Mouse (Mus musculus): ENCODE data around the gene Tmem266. TPM values are rescaled to one million over a fixed set of nuclear protein-coding genes. Genes with fewer than 3 reads are reported as not detected.
A peak's percentile ranks its signal among the peaks of the same experiment; 100 is the strongest.

Tmem266 gene
- total and polyA plus RNA-seq, 2 experiments from 2014 or later: 4.8 to 8.9 TPM

GRCm38 (mm10) chr9:55322641-55323040 lies 4.1 kb upstream of the Tmem266 start:
- no peak overlapping the region for H3K9ac ChIP-seq
- H3K36me3 ChIP-seq (ENCODE audit: insufficient read depth): no peaks in the 10 kb centered on the region
- no peak overlapping the region for H3K4me2 ChIP-seq (ENCODE audit: low read depth)
- no peak for TF ChIP-seq CTCF (IDR thresholded peaks at IDR 0.05; ENCODE audit: low read depth)
- H3K27ac ChIP-seq (ENCODE audit: low read depth, low read length): no peak overlapping the region
- ATAC-seq (no peak), DNase-seq (no peak)
- 78% methylated on average over 1 of the region's 1 CpGs for WGBS
- no peak overlapping the region for H3K4me3 ChIP-seq (ENCODE audit: low read depth, low read length)
- H3K9me3 ChIP-seq (ENCODE audit: low read length): no peaks in the 10 kb centered on the region
- no peaks in the 10 kb centered on the region for H3K27me3 ChIP-seq (ENCODE audit: insufficient read depth, low read length)
- H3K4me1 ChIP-seq (ENCODE audit: insufficient read depth): no peaks in the 10 kb centered on the region

GRCm38 (mm10) chr9:55324085-55324484 lies 2.6 kb upstream of the Tmem266 start:
- no peaks in the 10 kb centered on the region for H3K9me3 ChIP-seq (ENCODE audit: low read length)
- WGBS: 43% methylated on average over 8 of the region's 8 CpGs
- H3K27ac ChIP-seq (ENCODE audit: low read depth, low read length): no peak overlapping the region
- ATAC-seq: no peak
- DNase-seq: no peak
- peaks cover 3% of the 10 kb centered on the region; the same call in 1 of the 2 replicates for H3K27me3 ChIP-seq (ENCODE audit: insufficient read depth, low read length)
- no peak overlapping the region for H3K4me3 ChIP-seq (ENCODE audit: low read depth, low read length)
- H3K9ac ChIP-seq: no peak overlapping the region
- no peak for TF ChIP-seq CTCF (IDR thresholded peaks at IDR 0.05; ENCODE audit: low read depth)
- no peaks in the 10 kb centered on the region for H3K4me1 ChIP-seq (ENCODE audit: insufficient read depth)
- no peak overlapping the region for H3K4me2 ChIP-seq (ENCODE audit: low read depth)
- H3K36me3 ChIP-seq (ENCODE audit: insufficient read depth): no peaks in the 10 kb centered on the region

- H3K9me3 ChIP-seq (ENCODE audit: low read length): no peaks in the 10 kb centered on the region
- no peak overlapping the region for H3K4me2 ChIP-seq (ENCODE audit: low read depth)
- H3K27me3 ChIP-seq (ENCODE audit: insufficient read depth, low read length): peaks cover 3% of the 10 kb centered on the region; the same call in 1 of the 2 replicates
- no peak overlapping the region for H3K4me3 ChIP-seq (ENCODE audit: low read depth, low read length)
- DNase-seq (no peak), ATAC-seq (no peak)
- TF ChIP-seq CTCF (IDR thresholded peaks at IDR 0.05; ENCODE audit: low read depth): peak; percentile 42; the same call in 1 of the 2 replicates
- H3K27ac ChIP-seq (ENCODE audit: low read depth, low read length): no peak overlapping the region
- no peaks in the 10 kb centered on the region for H3K36me3 ChIP-seq (ENCODE audit: insufficient read depth)
- 55% methylated on average over 10 of the region's 10 CpGs for WGBS
- H3K9ac ChIP-seq: no peak overlapping the region
- H3K4me1 ChIP-seq (ENCODE audit: insufficient read depth): no peaks in the 10 kb centered on the region
Observed at GRCm38 (mm10) chr9:55324516-55324915, 2.2 kb upstream of the Tmem266 start.

GRCm38 (mm10) chr9:55325061-55325460 lies 1.7 kb upstream of the Tmem266 start:
- Histone ChIP-seq H3K27me3 (ENCODE audit: insufficient read depth, low read length) (peaks cover 3% of the 10 kb centered on the region; the same call in 1 of the 2 replicates), H3K27ac (ENCODE audit: low read depth, low read length) (no peak overlapping the region), H3K4me3 (ENCODE audit: low read depth, low read length) (no peak overlapping the region), H3K9me3 (ENCODE audit: low read length) (no peaks in the 10 kb centered on the region), H3K4me1 (ENCODE audit: insufficient read depth) (no peaks in the 10 kb centered on the region), H3K9ac (no peak overlapping the region), H3K4me2 (ENCODE audit: low read depth) (no peak overlapping the region), H3K36me3 (ENCODE audit: insufficient read depth) (no peaks in the 10 kb centered on the region)
- 17% methylated on average over 1 of the region's 1 CpGs for WGBS
- no peak for TF ChIP-seq CTCF (IDR thresholded peaks at IDR 0.05; ENCODE audit: low read depth)
- DNase-seq (no peak), ATAC-seq (no peak)

- ATAC-seq: no peak
Observed at GRCm38 (mm10) chr9:55325564-55326514, 874 bp upstream of the Tmem266 start.

GRCm38 (mm10) chr9:55327234-55327615 lies 512 bp downstream of the Tmem266 start:
- Histone ChIP-seq H3K27me3 (ENCODE audit: insufficient read depth, low read length) (peaks cover 3% of the 10 kb centered on the region; the same call in 1 of the 2 replicates), H3K27ac (ENCODE audit: low read depth, low read length) (peak overlapping the region; percentile 75), H3K9me3 (ENCODE audit: low read length) (no peaks in the 10 kb centered on the region), H3K4me1 (ENCODE audit: insufficient read depth) (no peaks in the 10 kb centered on the region), H3K36me3 (ENCODE audit: insufficient read depth) (no peaks in the 10 kb centered on the region), H3K4me2 (ENCODE audit: low read depth) (peak overlapping the region; percentile 67), H3K9ac (peak overlapping the region; percentile 79), H3K4me3 (ENCODE audit: low read depth, low read length) (peak overlapping the region; percentile 73)
- TF ChIP-seq CTCF (IDR thresholded peaks at IDR 0.05; ENCODE audit: low read depth): peak; percentile 38
- under 1% methylated on average over 13 of the region's 13 CpGs for WGBS
- ATAC-seq: no peak; the same call in none of the 2 replicates
- DNase-seq: peak; percentile 42

More at GRCm38 (mm10) chr9:55325564-55326514, 874 bp upstream of the Tmem266 start:
- DNase-seq: no peak
- WGBS: 12% methylated on average over 18 of the region's 18 CpGs
- Histone ChIP-seq H3K9ac (peak overlapping the region; percentile 79), H3K36me3 (ENCODE audit: insufficient read depth) (no peaks in the 10 kb centered on the region), H3K27me3 (ENCODE audit: insufficient read depth, low read length) (peaks cover 3% of the 10 kb centered on the region; the same call in 1 of the 2 replicates), H3K9me3 (ENCODE audit: low read length) (no peaks in the 10 kb centered on the region), H3K4me2 (ENCODE audit: low read depth) (peak overlapping the region; percentile 67), H3K4me3 (ENCODE audit: low read depth, low read length) (peak overlapping the region; percentile 73), H3K4me1 (ENCODE audit: insufficient read depth) (no peaks in the 10 kb centered on the region), H3K27ac (ENCODE audit: low read depth, low read length) (peak overlapping the region; percentile 75)
- peak; percentile 23; the same call in 1 of the 2 replicates for TF ChIP-seq CTCF (IDR thresholded peaks at IDR 0.05; ENCODE audit: low read depth)
